Mouse (Mus musculus): ENCODE measurements around the gene Olfr128. TPM values are rescaled to one million over a fixed set of nuclear protein-coding genes. Genes with fewer than 3 reads are reported as not detected.
"Not testable (repeated sequence)": the region's sequence is repeated elsewhere in the genome, so short reads cannot be mapped to it uniquely, and the experiment has no call there.

Gene Olfr128
- polyA plus RNA-seq (2012; rRNA removed), result not detected in 2 replicates

DNA sequence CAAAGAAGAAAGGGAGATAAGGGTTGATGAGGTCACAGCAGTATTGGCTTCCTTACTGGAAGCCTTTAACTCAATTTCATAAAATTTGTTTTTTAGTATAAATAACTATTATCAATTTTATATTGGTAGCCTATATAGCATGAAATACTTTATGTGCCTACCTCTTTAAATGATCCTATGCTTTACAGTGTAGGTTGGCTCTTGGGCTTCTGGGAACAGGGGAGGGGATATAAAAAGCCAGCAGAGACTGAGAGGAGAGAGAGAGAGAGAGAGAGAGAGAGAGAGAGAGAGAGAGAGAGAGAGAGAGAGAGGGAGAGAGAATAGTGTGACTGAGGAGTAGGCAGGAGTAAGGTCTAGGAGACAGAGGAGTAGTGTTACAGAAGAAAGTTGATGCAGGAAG is at the start of gene Olfr128:
TSS of gene Olfr128 (plus strand) at position 301 of the 400 bp plus-strand sequence.
- DNase-seq (ENCODE audit: low read depth), result no peak
- TF ChIP-seq CTCF (IDR thresholded peaks at IDR 0.05; ENCODE audit: borderline replicate concordance, extremely low read depth, insufficient read depth, insufficient read length) (no peak), POLR2A (IDR thresholded peaks at IDR 0.05; ENCODE audit: borderline replicate concordance, extremely low read depth, insufficient read depth, insufficient read length, poor library complexity, severe bottlenecking) (no peak)

GRCm38 (mm10) chr17:37873830-37874229 is 46.5 kb upstream of the Olfr128 start:
- TF ChIP-seq POLR2A (IDR thresholded peaks at IDR 0.05; ENCODE audit: borderline replicate concordance, extremely low read depth, insufficient read depth, insufficient read length, poor library complexity, severe bottlenecking) (no peak), CTCF (IDR thresholded peaks at IDR 0.05; ENCODE audit: borderline replicate concordance, extremely low read depth, insufficient read depth, insufficient read length) (no peak)
- DNase-seq (ENCODE audit: low read depth), result no peak

DNA sequence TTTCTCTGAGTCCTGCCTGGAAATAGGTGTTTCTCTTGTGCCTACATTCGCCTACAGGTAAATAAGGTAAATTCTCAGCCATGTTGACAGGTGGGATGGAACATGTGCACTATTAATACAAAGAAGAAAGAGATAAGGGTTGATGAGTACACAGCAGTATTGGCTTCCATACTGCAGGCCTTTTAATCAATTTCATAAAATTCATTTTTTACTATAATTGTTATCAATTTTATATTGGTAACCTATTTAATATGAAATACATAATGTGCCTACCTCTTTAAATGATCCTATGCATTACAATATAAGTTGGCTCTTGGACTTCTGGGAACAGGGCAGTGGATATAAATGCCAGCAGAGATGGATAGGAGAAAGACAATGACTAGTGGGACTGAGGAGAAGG is 20.2 kb upstream of the Olfr128 start, which contains the start of gene Olfr127:
TSS of gene Olfr127 (plus strand) at position 301 of the 400 bp plus-strand sequence.
- TF ChIP-seq CTCF (IDR thresholded peaks at IDR 0.05; ENCODE audit: borderline replicate concordance, extremely low read depth, insufficient read depth, insufficient read length), result no peak
- TF ChIP-seq POLR2A (IDR thresholded peaks at IDR 0.05; ENCODE audit: borderline replicate concordance, extremely low read depth, insufficient read depth, insufficient read length, poor library complexity, severe bottlenecking), result no peak
- DNase-seq (ENCODE audit: low read depth), result no peak

GRCm38 (mm10) chr17:37906821-37907220 is 13.5 kb upstream of the Olfr128 start:
- DNase-seq (ENCODE audit: low read depth), result not testable (repeated sequence)

DNA sequence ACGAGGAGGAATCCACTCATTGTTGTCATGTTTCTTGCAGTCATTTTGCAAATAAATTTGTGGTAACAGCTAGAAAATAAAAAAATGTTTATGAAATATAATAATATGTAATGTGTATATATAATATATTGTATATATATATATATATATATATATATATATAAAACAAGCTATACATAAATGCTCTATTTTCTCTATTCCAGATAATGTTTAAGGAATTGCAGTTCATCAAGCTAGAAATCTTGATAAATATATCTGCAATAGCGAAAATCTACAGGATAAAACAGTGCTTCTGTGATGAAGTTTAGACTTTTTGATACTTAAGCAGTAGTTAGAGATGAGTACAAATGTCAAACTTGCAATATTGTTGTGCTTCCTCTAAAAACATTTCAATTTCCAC is 32.6 kb downstream of the Olfr128 start, which contains the start of gene Olfr761:
TSS of gene Olfr761 (minus strand) at position 101 of the 400 bp plus-strand sequence.
- DNase-seq (ENCODE audit: low read depth), result no peak
- no peak for TF ChIP-seq POLR2A (IDR thresholded peaks at IDR 0.05; ENCODE audit: borderline replicate concordance, extremely low read depth, insufficient read depth, insufficient read length, poor library complexity, severe bottlenecking)
- no peak for TF ChIP-seq CTCF (IDR thresholded peaks at IDR 0.05; ENCODE audit: borderline replicate concordance, extremely low read depth, insufficient read depth, insufficient read length)

- no peak for DNase-seq (ENCODE audit: low read depth)
- no peak for TF ChIP-seq POLR2A (IDR thresholded peaks at IDR 0.05; ENCODE audit: borderline replicate concordance, extremely low read depth, insufficient read depth, insufficient read length, poor library complexity, severe bottlenecking)
- no peak for TF ChIP-seq CTCF (IDR thresholded peaks at IDR 0.05; ENCODE audit: borderline replicate concordance, extremely low read depth, insufficient read depth, insufficient read length)
Measured at GRCm38 (mm10) chr17:37973591-37973990, 53.2 kb downstream of the Olfr128 start.

Other genes with a start within 250 kb of the Olfr128 start
- gene Olfr119, start 224.0 kb upstream of the Olfr128 start, polyA plus RNA-seq (2012; rRNA removed), result not detected in 2 replicates
- gene Olfr120, start 198.7 kb upstream of the Olfr128 start, polyA plus RNA-seq (2012; rRNA removed), result not detected in 2 replicates
- not detected in 2 replicates for gene Olfr121, start 171.7 kb upstream of the Olfr128 start, polyA plus RNA-seq (2012; rRNA removed)
- gene Olfr122, start 151.9 kb upstream of the Olfr128 start, polyA plus RNA-seq (2012; rRNA removed), result not detected in 2 replicates
- gene Olfr123, start 127.0 kb upstream of the Olfr128 start, polyA plus RNA-seq (2012; rRNA removed), result not detected in 2 replicates
- not detected in 2 replicates for gene Olfr124, start 120.7 kb upstream of the Olfr128 start, polyA plus RNA-seq (2012; rRNA removed)
- not detected in 2 replicates for gene Olfr125, start 87.6 kb upstream of the Olfr128 start, polyA plus RNA-seq (2012; rRNA removed)
- not detected in 2 replicates for gene Olfr126, start 73.1 kb upstream of the Olfr128 start, polyA plus RNA-seq (2012; rRNA removed)
- gene Olfr127, start 20.1 kb upstream of the Olfr128 start, polyA plus RNA-seq (2012; rRNA removed), result not detected in 2 replicates
- gene Olfr761, start 32.5 kb downstream of the Olfr128 start, polyA plus RNA-seq (2012; rRNA removed), result not detected in 2 replicates
- not detected in 2 replicates for gene Olfr129, start 139.5 kb downstream of the Olfr128 start, polyA plus RNA-seq (2012; rRNA removed)
- not detected in 2 replicates for gene Olfr130, start 143.4 kb downstream of the Olfr128 start, polyA plus RNA-seq (2012; rRNA removed)
- not detected in 2 replicates for gene Olfr131, start 168.1 kb downstream of the Olfr128 start, polyA plus RNA-seq (2012; rRNA removed)
- not detected in 2 replicates for gene Olfr132, start 214.0 kb downstream of the Olfr128 start, polyA plus RNA-seq (2012; rRNA removed)
- not detected in 2 replicates for gene Olfr133, start 224.7 kb downstream of the Olfr128 start, polyA plus RNA-seq (2012; rRNA removed)

Measured in brain, embryonic 14.5 days (tissue).